Mouse (Mus musculus) Patski (cell line): ENCODE measurements at regions not wholly inside any gene's neighbourhood (a gene's known extent, or its start where the extent isn't known, plus 50 kb on each side); places are given as distances from the start of the nearest gene placed in this dataset.

Experiments used
- ATAC-seq: fragments of 100-300 bp; one replicate; pipeline ENCODE4 v1.8.0; 2021
- CTCF ChIA-PET: fragments of 350-600 bp; sonication (Branson Sonifier 250); formaldehyde crosslinking; loops from one replicate; lab custom pipeline; 2022; ENCODE audit warnings: inconsistent platforms; lab: Charles Lee
- POLR2A ChIA-PET: fragments of 350-600 bp; sonication (Branson Sonifier 250); formaldehyde crosslinking; loops from one replicate; lab custom pipeline; 2022; ENCODE audit warnings: antibody characterized with exemption, inconsistent platforms; lab: Charles Lee
- DNase-seq: peaks from one replicate; pipeline ENCODE4 v3.0.0-alpha.2; 2011; ENCODE audit warnings: low read depth, low spot score
- H3K27me3 ChIP-seq: fragments of 371-371 bp; one replicate; pipeline ENCODE4 v1.5.1; 2021
- CTCF ChIP-seq: fragments of 100-300 bp; IDR thresholded peaks from one replicate; pipeline ENCODE4 v1.5.1; 2021
- in situ Hi-C: fragments of 300-500 bp; cut with MboI; formaldehyde crosslinking; loops from 3 replicates; pipeline ENCODE4 v1.11.1; 2018; ENCODE audit warnings: low pct_unique_long_range_greater_than_20kb, mixed read lengths

- H3K27me3 ChIP-seq = no peaks in the 10 kb centered on the region
- POLR2A ChIA-PET = no interaction called here
- TF ChIP-seq CTCF = no peak
- no peak for DNase-seq
- in situ Hi-C loops = no loop called here
- ATAC-seq = no peak
- CTCF ChIA-PET = interaction anchor here (0.7 to 1.0 kb wide), 2 partner anchors 13 to 14 kb away, joined by 3 to 4 read pairs; no protein-coding TSS in a partner anchor
These were observed 281.4 kb downstream of the Otol1 start for GRCm38 (mm10) chr3:70288590-70289388.

GRCm38 (mm10) chr3:70307556-70307955 is 300.1 kb downstream of the Otol1 start:
- in situ Hi-C loops = no loop called here
- no peak for ATAC-seq
- ChIA-PET POLR2A (no interaction called here), CTCF (no interaction called here)
- no peak for DNase-seq
- no peaks in the 10 kb centered on the region for H3K27me3 ChIP-seq
- TF ChIP-seq CTCF = no peak

GRCm38 (mm10) chr3:70308061-70308461 is 300.6 kb downstream of the Otol1 start:
- ChIA-PET POLR2A (no interaction called here), CTCF (interaction anchor here (1.1 kb wide), 1 partner anchor 10 kb away, joined by 3 read pairs; no protein-coding TSS in a partner anchor)
- no peak for DNase-seq
- no peak for TF ChIP-seq CTCF
- ATAC-seq = no peak
- H3K27me3 ChIP-seq = no peaks in the 10 kb centered on the region
- in situ Hi-C loops = no loop called here

- CTCF ChIA-PET = no interaction called here
- no peak for ATAC-seq
- no peak for TF ChIP-seq CTCF
- in situ Hi-C loops = no loop called here
- no peaks in the 10 kb centered on the region for H3K27me3 ChIP-seq
- no peak for DNase-seq
- POLR2A ChIA-PET = no interaction called here
These were observed 301.9 kb downstream of the Otol1 start for GRCm38 (mm10) chr3:70309304-70309703.

- no peak for DNase-seq
- ChIA-PET CTCF (no interaction called here), POLR2A (no interaction called here)
- TF ChIP-seq CTCF = no peak
- in situ Hi-C loops = no loop called here
- no peak for ATAC-seq
- H3K27me3 ChIP-seq = no peaks in the 10 kb centered on the region
These were observed 303.6 kb downstream of the Otol1 start for GRCm38 (mm10) chr3:70311055-70311454.

- POLR2A ChIA-PET = no interaction called here
- ATAC-seq (no peak), DNase-seq (no peak)
- CTCF ChIA-PET = interaction anchor here (0.9 kb wide), 1 partner anchor 11 kb away, joined by 3 read pairs; no protein-coding TSS in a partner anchor
- TF ChIP-seq CTCF = no peak
- in situ Hi-C loops = no loop called here
- H3K27me3 ChIP-seq = no peaks in the 10 kb centered on the region
These were observed 304.6 kb downstream of the Otol1 start for GRCm38 (mm10) chr3:70312034-70312433.

- CTCF ChIA-PET = no interaction called here
These were observed 305.9 kb downstream of the Otol1 start for GRCm38 (mm10) chr3:70313119-70313868.

GRCm38 (mm10) chr3:70314239-70314638 is 306.8 kb downstream of the Otol1 start:
- TF ChIP-seq CTCF = no peak
- POLR2A ChIA-PET = no interaction called here
- in situ Hi-C loops = no loop called here
- no peak for ATAC-seq
- DNase-seq = no peak
- no peaks in the 10 kb centered on the region for H3K27me3 ChIP-seq
- CTCF ChIA-PET = no interaction called here

More at GRCm38 (mm10) chr3:70313119-70313868, 305.9 kb downstream of the Otol1 start:
- in situ Hi-C loops = no loop called here
- DNase-seq (no peak), ATAC-seq (no peak)
- POLR2A ChIA-PET = no interaction called here
- H3K27me3 ChIP-seq = no peaks in the 10 kb centered on the region
- TF ChIP-seq CTCF = no peak

GRCm38 (mm10) chr3:70318377-70318776 is 311.0 kb downstream of the Otol1 start:
- ATAC-seq (no peak), DNase-seq (no peak)
- no peak for TF ChIP-seq CTCF
- CTCF ChIA-PET = interaction anchor here (1.3 to 1.6 kb wide), 3 partner anchors 9 to 22 kb away, joined by 3 to 5 read pairs (median 3); no protein-coding TSS in a partner anchor
- POLR2A ChIA-PET = no interaction called here
- in situ Hi-C loops = no loop called here
- H3K27me3 ChIP-seq = peaks cover 7% of the 10 kb centered on the region

- TF ChIP-seq CTCF = no peak
- in situ Hi-C loops = no loop called here
- peaks cover 7% of the 10 kb centered on the region for H3K27me3 ChIP-seq
- ChIA-PET CTCF (interaction anchor here (1.6 kb wide), 1 partner anchor 8 kb away, joined by 5 read pairs; no protein-coding TSS in a partner anchor), POLR2A (no interaction called here)
- ATAC-seq = no peak
- no peak for DNase-seq
These were observed 311.7 kb downstream of the Otol1 start for GRCm38 (mm10) chr3:70319139-70319538.

- no peak for DNase-seq
- H3K27me3 ChIP-seq = peaks cover 16% of the 10 kb centered on the region
- in situ Hi-C loops = no loop called here
- POLR2A ChIA-PET = interaction anchor here (0.6 kb wide), 1 partner anchor 1145 kb away, joined by 4 read pairs; no protein-coding TSS in a partner anchor
- ATAC-seq = no peak
- CTCF ChIA-PET = interaction anchor here (1.8 kb wide), 1 partner anchor 13 kb away, joined by 3 read pairs; no protein-coding TSS in a partner anchor
- TF ChIP-seq CTCF = no peak
These were observed 313.8 kb downstream of the Otol1 start for GRCm38 (mm10) chr3:70321161-70321657.
